Mouse (Mus musculus): ENCODE data around the gene Ruvbl2.

Gene Ruvbl2

DNA sequence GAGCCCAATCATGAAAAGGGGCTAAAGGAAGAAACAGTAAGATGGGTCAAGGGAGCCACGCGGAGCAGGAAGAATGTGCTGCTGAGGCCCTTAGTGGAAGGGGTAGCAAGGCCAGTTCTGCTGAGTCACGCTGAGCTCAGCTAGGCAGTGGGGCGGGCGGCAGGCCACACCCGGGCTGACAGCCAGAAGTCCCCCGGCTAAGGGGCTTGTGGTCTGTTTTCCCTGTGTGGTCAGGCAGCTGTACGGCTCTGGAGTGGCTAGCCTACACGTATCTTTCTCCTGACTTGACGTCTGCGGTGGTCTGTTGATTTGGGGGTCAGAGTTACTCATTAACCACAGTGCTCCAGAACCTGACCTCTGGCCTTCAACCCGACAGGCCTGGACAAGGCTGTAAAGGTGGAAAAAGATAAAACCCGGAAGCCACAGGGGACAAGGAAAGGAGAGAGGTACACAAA lies 23.0 kb upstream of the Ruvbl2 start:
- DNase-seq = peak; percentile 55

- peak; percentile 51 for DNase-seq
Observed at GRCm38 (mm10) chr7:45460377-45460776, 22.5 kb upstream of the Ruvbl2 start.

DNA sequence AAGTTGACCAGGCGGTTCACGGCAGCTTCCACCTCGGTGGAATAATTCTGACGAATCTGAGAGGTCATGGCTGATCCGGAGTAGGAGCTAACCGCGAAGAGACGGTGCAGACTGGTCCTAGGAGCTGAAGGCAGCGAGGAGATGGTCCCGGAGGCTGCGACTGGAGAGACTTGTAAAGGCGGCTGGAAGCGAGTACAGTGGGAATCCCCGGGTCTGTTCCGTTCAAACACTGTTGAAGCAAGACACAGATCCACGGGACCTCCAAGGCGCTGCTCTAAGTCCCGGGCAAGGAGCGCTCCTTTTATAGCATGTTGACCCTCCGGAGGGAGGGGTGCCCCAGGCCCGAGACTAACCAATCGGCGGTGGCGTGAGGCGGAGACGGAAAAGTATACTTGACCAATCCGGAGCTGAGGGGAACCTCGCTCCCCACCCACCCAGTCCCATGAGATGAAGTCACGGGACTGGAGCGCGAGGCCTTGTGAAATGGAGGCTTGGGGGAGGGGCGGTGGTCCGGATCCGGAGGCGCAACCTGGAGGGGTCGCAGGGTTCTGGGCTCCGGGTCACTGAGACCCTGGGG lies 21.8 kb upstream of the Ruvbl2 start, which contains the start of gene Ftl1:
Ftl1 (minus strand) TSS at position 321 of the 577 bp plus-strand sequence.
- peak; percentile 99 for DNase-seq

GRCm38 (mm10) chr7:45458748-45459563 lies 21.1 kb upstream of the Ruvbl2 start:
- DNase-seq = peak; percentile 82

DNA sequence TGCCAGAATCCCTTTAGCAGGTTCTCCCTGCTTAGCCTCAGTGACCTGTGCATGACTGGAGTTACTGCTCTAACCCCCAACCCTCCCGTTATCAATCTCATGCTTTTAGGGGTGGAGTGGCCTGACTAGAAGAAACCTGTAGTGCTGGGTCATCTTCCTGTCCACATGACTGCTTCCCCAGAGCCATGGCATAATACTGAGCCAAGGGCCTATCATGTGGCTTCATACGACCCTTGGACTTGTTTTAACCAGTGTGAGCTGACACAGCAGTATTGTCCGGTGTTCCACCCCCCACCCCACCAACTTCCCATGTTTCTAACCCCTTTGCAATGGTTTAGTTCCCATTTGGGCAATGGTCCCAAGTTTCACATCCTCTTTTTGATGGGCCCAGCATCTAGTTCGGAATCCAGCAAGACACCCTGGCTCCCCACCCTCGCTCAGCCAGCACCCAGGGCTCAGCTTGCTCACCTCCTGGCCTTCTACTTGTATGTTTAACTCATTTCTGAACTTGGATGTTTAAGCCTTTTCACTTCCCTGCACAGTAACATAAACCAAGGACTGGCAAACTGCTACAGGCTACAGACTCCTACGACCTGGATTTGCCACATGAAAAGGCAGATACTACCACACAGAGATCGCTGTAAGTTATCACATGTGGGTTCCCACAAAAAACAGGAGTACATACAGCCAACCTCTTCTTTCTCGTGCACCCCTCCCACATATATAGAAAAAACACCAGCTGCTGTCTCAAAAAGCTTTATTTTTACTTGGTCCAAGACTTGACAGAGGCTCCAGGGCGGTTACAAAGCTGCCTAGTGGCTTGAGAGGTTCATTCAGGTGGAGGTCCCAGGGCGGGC lies 19.5 kb upstream of the Ruvbl2 start:
- DNase-seq = no peak

DNA sequence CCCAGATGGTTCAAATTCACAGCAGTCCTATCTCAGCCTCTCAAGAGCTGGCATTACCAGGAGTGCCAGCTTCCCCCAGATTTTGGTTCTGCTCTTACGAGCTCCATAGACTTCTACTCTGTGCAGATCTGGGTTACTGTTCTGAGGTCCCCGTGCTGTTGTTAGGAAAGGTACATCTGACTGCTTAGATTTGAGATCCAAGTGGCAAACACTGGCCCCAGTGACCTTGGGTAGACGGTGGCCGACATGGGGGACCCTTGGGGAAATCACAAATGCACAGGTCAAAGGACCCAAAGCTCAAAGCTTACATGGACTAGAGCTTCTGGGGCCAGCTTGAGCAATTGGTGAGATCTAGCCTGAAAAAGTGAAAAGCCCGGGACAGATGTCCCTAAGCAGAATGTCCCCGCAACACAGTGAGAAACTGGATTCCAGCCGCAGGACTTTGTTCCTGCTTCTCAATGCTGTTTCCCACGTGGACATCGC lies 18.9 kb upstream of the Ruvbl2 start:
- no peak for DNase-seq

- no peak for DNase-seq
Observed at GRCm38 (mm10) chr7:45455932-45456696, 18.2 kb upstream of the Ruvbl2 start.

- DNase-seq = no peak
Observed at GRCm38 (mm10) chr7:45454971-45455370, 17.1 kb upstream of the Ruvbl2 start.

- DNase-seq = peak; percentile 88
Observed at GRCm38 (mm10) chr7:45451344-45451982, 13.6 kb upstream of the Ruvbl2 start.

DNA sequence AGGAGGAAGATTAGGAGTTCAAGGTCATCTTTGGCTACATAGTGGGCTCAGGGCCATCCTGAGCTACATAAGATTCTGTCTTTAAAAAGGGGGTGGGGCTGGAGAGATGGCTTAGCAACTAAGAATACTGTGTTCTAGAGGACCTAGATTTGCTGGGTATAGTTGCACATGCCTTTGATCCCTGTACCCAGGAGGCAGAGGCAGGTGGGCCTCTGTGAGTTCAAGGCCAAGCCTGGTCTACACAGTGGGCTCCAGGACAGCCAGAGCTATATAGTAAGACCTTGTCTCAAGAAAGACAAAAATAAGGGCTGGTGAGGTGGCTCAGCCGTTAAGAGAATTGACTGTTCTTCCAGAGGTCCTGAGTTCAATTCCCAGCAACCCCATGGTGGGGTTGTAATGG lies 12.1 kb upstream of the Ruvbl2 start:
- no peak for DNase-seq

- no peak for DNase-seq
Observed at GRCm38 (mm10) chr7:45447325-45447990, 9.6 kb upstream of the Ruvbl2 start.

DNA sequence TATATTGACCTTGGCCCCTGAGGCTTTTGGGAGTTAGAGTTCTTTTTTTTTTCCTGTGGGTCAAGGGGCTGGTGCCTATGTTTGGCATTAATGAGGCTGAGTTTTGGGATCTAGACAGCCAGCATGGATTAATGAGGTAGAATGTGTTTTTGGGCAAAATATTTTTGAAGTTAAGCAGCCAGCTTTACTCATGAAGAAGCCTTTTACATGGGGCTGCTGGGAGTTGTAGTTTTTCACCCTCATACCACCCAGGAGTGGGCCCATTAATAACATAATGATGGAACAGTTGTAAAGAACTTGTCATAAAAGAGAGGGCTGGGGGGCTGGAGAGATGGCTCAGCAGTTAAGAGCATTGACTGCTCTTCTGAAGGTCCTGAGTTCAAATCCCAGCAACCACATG lies 8.7 kb upstream of the Ruvbl2 start:
- no peak for DNase-seq

DNA sequence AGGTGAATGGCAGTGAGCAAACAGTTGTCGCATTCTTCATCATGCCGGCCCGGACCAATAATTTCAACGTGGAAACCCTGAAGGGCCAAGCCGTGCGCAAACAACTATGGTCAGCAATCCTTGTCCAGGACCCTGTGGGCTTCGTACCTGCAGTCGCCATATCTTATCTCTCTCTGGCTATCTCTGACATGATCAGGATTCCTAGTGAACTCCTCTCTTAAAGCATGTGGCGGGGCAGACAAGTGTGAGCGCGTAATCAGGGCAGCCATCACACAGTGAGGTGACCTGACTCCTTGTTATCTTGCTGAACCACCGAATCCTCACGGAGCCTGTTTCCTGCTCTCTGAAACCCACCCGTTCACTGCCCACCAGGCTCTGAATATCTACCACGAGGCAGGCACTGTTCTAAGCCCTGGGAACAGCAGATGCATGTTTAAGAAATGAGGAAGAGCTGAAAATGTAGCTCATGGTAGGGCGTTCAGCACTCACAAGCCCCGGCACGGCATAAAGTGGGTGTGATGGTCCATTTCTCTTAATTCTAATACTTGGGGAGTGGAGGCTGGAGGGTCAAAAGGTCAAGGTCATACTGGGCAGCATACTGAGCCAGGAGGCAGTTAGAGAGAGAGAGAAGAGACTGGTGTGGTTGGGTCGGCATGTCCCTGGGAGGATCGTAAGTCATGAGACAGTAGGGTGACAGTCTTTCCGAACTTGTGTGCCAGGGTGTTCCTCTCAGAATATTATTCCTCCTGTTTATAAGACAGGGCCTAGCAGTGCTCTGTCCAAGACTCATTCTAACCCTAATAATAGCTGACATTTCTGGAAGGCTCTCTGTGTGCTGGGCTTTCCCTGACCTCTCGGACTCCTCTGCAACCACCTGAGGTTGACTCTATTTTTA lies 5.9 kb upstream of the Ruvbl2 start:
- no peak for DNase-seq

DNA sequence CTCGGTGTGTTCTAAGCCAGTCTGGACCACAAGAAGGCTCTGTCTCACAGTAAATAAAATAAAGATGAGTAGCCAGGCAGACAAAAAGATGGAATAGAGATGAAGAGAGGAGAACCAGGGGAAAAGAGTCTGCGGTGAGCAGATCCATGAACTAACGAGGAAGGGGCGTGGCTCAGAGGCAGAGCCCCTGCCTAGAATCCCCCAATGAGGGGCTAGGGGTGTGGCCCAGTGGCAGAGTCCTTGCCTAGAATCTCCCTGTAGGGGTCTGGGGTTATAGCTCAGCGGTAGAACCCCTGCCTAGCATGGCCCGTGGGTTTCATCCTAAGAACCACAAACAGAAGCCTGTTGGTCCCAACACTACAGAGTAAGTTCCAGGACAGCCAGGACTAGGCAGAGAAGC lies 850 bp downstream of the Ruvbl2 start:
- peak; percentile 39 for DNase-seq

- DNase-seq = peak; percentile 51
Observed at GRCm38 (mm10) chr7:45436444-45436843, 1.5 kb downstream of the Ruvbl2 start.

DNA sequence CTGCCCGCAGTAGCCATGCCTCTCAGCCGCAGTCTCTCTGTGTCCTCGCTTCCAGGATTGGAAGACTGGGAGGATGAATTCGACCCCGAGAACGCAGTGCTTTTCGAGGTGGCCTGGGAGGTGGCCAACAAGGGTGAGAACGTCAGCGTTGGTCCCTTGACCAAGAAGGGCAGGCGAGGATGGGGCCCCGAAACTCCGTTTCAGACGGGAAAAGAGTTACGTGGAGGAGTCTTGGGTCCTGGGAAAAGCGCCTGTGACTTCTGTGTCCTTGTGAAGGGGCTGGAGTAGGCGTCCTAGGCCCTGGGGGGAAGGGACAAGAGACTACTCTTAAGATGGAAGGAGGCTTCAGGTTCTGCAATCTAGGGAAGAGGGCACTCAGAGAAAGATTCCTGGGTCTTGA lies 2.9 kb downstream of the Ruvbl2 start:
- no peak for DNase-seq

DNA sequence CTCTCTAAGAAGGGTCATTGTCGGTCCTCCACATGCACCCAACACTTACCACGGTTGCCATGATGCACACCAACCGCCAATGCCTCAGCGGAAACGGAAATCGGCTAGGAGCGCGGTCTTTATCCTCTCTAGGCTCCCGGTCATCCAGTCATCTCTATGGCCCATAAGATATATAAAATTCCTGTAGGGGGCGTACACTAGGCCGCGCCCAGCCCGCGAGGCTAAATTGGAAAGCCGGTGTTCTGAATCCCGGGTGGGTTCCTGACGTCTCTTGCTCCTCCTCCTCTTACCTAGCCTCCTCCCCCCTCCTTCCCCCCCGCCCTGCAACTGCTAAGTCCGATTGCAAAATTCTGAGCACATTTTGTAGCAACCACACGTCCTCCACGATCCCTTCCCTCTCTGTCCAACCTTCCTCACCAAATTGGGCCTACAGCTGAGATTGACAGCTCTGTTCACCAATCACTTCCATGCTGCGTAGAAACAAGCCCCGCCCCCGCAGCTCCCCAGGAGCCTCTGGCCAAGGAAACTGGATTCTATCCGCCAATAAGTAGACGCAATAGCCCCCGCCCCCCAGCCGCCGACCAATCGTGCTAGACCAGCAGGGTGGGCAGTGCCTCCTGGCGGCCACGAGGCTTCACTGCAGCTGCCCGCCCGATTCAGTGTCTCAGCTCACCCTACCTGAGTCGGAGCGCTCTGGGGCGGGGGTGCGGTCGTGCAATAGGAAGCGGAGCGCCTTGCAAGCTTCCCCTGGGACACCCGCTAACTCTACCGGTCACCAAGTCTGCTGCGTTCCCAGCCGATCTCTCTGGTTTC lies 3.5 kb downstream of the Ruvbl2 start, which contains the start of gene Gys1:
Gys1 (plus strand) TSS at position 642 of the 813 bp plus-strand sequence.
- DNase-seq = peak; percentile 100

DNA sequence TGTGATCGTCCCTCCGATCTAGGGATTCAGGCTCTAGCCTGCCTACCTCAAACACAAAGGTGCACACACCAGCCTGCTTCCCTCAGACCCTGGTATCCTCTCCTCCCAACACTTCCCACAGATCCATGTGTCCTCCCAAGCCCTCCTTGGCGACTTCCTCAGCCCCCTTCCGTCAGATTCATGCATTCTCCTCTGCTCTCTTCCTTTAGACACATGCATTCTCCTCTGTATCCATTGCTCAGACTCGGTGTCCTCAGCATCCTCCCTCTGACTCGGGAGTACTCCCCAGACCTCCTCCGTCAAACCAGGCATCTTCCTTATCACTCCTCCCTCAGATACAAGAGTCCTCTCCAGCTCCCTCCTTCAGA lies 4.1 kb downstream of the Ruvbl2 start:
- no peak for DNase-seq

DNA sequence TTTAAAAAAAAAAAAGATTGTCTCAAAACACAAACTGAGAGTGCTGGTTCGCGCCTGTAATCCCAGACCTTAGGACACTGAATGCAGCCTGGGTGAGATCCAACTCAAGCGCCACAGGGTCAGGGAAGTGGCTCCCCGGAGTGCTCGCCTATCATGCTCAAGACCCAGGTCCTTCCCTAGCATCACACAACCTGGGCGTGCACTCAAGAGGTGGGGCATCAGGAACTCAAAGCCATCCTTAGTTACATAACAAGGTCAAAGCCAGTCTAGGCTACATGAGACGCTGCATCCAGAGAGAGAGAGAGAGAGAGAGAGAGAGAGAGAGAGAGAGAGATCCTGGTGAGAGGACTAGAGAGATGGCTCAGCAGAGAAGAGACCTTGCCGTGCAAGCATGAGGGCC lies 11.3 kb downstream of the Ruvbl2 start:
- no peak for DNase-seq

Data from cerebellum, adult 9-10 months (tissue).